Mouse (Mus musculus) megakaryocyte, embryonic 14.5 days (primary cell): Measurements from ENCODE around the gene Tubgcp5. TPM values are rescaled to one million over a fixed set of nuclear protein-coding genes. Genes with fewer than 3 reads are reported as not detected.

Experiments used
- H3K27me3 ChIP-seq: replicated peaks from 2 replicates; pipeline ENCODE3; 2012; ENCODE audit warnings: inconsistent platforms
- H3K36me3 ChIP-seq: replicated peaks from 2 replicates; pipeline ENCODE3; 2012; ENCODE audit warnings: low read length, inconsistent platforms, mixed read lengths
- H3K4me1 ChIP-seq: 2 replicates; pipeline ENCODE4 v1.6.1; 2012; ENCODE audit warnings: inconsistent platforms
- H3K4me3 ChIP-seq: replicated peaks from 2 replicates; pipeline ENCODE3; 2012; ENCODE audit warnings: moderate library complexity, mild to moderate bottlenecking, inconsistent platforms
- H3K9me3 ChIP-seq: 2 replicates; pipeline ENCODE4 v1.6.1; 2012; ENCODE audit warnings: inconsistent platforms
- FLI1 ChIP-seq: IDR thresholded peaks from 2 replicates; pipeline ENCODE4 v1.6.1; 2012; ENCODE audit warnings: low read length, inconsistent platforms, mixed read lengths
- GATA1 ChIP-seq: IDR thresholded peaks from 3 replicates; pipeline ENCODE4 v1.6.1; 2012; ENCODE audit warnings: mixed read lengths, low read length, inconsistent platforms, borderline replicate concordance
- polyA plus RNA-seq: library from polyadenylated mRNA; stranded (reverse); fragments of >175 nt; gene quantifications from 2 replicates; pipeline ENCODE4 v1.2.3, GENCODE M21; 2012; ENCODE audit warnings: low replicate concordance; ENCODE audit not compliant: insufficient read depth

Tubgcp5 gene
- polyA plus RNA-seq, 1 experiment = 0.48 TPM

DNA sequence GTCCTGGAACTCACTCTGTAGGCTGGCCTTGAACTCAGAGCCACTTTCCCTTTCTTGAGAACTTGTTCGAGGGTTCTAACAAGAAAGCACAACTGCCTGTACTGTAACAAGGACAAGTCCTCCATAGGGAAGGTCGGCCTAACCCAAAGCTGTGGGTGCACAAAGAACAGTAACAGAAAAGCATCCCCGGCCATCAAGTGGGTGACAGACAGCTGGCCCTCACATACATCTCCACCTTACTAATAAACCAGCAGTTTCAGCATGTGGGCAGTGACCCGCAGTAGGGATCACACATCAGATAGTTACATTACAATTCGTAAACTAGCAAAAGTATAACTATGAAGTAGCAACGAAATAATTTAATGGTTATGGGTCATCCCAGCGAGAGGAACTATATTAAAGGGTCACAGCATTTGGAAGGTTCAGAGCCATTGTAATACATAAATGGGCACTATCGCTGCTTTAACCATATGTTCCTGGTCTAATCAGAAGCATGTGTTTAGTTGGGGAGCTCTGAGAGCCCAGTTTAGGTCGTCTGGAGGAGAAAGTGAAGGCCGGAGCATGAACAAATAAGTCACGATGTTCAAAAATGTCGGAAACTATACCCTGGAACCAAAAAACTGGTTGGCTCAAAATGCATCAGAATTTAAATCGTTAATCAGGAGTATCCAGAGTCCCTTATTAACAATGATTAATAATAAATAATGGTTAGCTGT, 560 bp upstream of the Tubgcp5 start:
- peaks cover 28% of the 10 kb centered on the region for H3K36me3 ChIP-seq
- TF ChIP-seq FLI1 (no peak), GATA1 (no peak)
- peaks cover 2% of the 10 kb centered on the region for H3K27me3 ChIP-seq
- no peaks in the 10 kb centered on the region for H3K9me3 ChIP-seq
- H3K4me3 ChIP-seq = peak overlapping the region; percentile 97
- peaks cover 26% of the 10 kb centered on the region for H3K4me1 ChIP-seq

DNA sequence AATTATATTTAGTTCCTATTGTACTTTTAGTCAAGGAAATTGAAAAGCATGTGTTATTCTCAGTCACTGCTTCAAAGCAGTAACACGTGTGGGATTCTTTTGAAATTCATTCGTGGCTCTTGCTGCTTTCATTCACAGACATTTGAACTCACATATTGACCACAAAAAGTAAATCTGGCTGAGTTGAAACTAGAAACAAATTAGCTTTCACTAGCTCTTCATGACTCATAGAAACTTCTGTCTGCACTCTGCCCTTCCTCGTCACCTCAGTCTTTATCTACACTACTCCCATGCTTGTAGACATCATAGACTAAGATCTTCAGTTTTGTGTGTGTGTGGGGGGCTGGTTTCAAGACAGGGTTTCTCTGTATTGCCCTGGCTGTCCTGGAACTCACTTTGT, 6.0 kb downstream of the Tubgcp5 start:
- Histone ChIP-seq H3K36me3 (peaks cover 92% of the 10 kb centered on the region), H3K4me1 (peaks cover 9% of the 10 kb centered on the region), H3K4me3 (no peak overlapping the region), H3K9me3 (no peaks in the 10 kb centered on the region), H3K27me3 (no peaks in the 10 kb centered on the region)
- TF ChIP-seq FLI1 (no peak), GATA1 (no peak)

DNA sequence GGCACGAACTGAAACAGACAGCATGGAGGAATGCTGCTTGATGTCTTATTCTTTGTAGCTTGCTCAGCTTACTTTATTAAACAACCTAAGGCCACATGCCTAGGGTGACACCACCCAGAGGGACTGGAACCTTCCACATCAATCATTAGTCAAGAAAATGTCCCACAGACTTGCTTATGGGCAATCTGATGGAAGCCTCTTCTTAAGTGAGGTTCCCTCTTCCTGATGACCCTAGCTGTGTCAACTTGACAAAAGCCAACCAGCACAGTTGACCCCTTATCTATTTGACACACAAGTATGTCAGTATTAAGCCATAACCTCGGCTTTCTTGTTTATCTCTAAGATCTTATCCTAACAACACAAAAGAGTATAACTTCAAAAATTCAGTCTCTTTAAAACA, 16.0 kb downstream of the Tubgcp5 start:
- no peak overlapping the region for H3K4me3 ChIP-seq

DNA sequence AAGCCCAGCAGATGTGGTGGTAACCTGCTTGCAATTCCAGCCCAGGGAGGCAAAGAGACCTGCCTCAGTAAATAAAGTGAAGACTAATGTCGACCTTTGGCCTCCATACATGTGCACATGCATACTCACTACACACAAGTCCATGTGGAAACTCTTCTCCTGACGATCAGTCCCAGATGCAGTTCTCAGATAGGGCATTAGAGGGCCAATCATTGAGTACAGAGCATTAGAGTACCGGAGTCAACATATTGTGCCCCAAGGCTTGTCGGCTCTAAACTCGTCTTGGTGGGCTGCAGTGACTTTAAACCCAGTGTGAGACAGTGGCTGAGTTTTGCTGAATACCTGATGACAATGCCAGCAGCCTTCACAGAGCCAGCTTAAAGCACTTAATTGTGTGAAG, 30.5 kb downstream of the Tubgcp5 start:
- Histone ChIP-seq H3K27me3 (no peaks in the 10 kb centered on the region), H3K36me3 (peaks cover 92% of the 10 kb centered on the region), H3K4me1 (peaks cover 13% of the 10 kb centered on the region), H3K9me3 (no peaks in the 10 kb centered on the region), H3K4me3 (no peak overlapping the region)
- TF ChIP-seq GATA1 (no peak), FLI1 (no peak)

More for the DNA sequence above, 16.0 kb downstream of the Tubgcp5 start:
- H3K4me1 ChIP-seq = peaks cover 3% of the 10 kb centered on the region; the same call in 1 of the 2 replicates
- no peak for TF ChIP-seq GATA1
- TF ChIP-seq FLI1 = no peak
- H3K36me3 ChIP-seq = peaks cover 93% of the 10 kb centered on the region
- no peaks in the 10 kb centered on the region for H3K9me3 ChIP-seq
- no peaks in the 10 kb centered on the region for H3K27me3 ChIP-seq

- TF ChIP-seq GATA1 (no peak), FLI1 (no peak)
- Histone ChIP-seq H3K9me3 (no peaks in the 10 kb centered on the region), H3K4me1 (peaks cover 17% of the 10 kb centered on the region), H3K4me3 (no peak overlapping the region), H3K36me3 (peaks cover 84% of the 10 kb centered on the region), H3K27me3 (no peaks in the 10 kb centered on the region)
Measured at GRCm38 (mm10) chr7:55827551-55827950, 33.6 kb downstream of the Tubgcp5 start.

DNA sequence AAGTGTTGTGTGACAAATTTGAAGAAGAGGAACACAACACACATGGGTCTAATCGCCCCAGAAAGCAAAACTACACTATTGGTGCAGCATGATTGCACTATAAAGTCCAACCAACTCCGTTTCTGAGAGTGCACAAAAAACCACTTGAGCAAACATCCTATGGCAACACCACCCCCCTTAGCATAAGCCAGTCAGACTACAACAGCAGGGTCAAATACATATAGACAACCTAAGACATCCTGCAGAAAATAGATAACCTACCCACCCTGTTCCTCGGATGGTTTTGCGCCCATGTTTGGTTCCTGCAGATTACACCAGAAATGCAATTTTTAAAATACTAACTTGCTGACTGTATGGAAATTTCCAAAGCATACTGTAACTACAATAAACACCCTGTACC, 42.9 kb downstream of the Tubgcp5 start:
- no peaks in the 10 kb centered on the region for H3K9me3 ChIP-seq
- H3K36me3 ChIP-seq = peaks cover 16% of the 10 kb centered on the region
- no peak for TF ChIP-seq FLI1
- TF ChIP-seq GATA1 = no peak
- no peaks in the 10 kb centered on the region for H3K27me3 ChIP-seq
- peaks cover 53% of the 10 kb centered on the region for H3K4me1 ChIP-seq
- H3K4me3 ChIP-seq = peak overlapping the region; percentile 14

GRCm38 (mm10) chr7:55841445-55841844, 47.5 kb downstream of the Tubgcp5 start, which contains the start of gene Cyfip1:
Cyfip1 (plus strand) TSS chr7:55841745.
- Histone ChIP-seq H3K4me3 (peak within 1 kb of the TSS; percentile 97), H3K27me3 (no peaks in the 10 kb centered on the region), H3K4me1 (peaks cover 65% of the 10 kb centered on the region), H3K9me3 (no peaks in the 10 kb centered on the region), H3K36me3 (peaks cover 12% of the 10 kb centered on the region)
- TF ChIP-seq GATA1 = no peak
- no peak for TF ChIP-seq FLI1

GRCm38 (mm10) chr7:55841977-55842503, 48.1 kb downstream of the Tubgcp5 start:
- TF ChIP-seq FLI1 = no peak
- no peak for TF ChIP-seq GATA1
- Histone ChIP-seq H3K4me1 (peaks cover 66% of the 10 kb centered on the region), H3K9me3 (no peaks in the 10 kb centered on the region), H3K4me3 (peak overlapping the region; percentile 97), H3K27me3 (no peaks in the 10 kb centered on the region), H3K36me3 (peaks cover 14% of the 10 kb centered on the region)

DNA sequence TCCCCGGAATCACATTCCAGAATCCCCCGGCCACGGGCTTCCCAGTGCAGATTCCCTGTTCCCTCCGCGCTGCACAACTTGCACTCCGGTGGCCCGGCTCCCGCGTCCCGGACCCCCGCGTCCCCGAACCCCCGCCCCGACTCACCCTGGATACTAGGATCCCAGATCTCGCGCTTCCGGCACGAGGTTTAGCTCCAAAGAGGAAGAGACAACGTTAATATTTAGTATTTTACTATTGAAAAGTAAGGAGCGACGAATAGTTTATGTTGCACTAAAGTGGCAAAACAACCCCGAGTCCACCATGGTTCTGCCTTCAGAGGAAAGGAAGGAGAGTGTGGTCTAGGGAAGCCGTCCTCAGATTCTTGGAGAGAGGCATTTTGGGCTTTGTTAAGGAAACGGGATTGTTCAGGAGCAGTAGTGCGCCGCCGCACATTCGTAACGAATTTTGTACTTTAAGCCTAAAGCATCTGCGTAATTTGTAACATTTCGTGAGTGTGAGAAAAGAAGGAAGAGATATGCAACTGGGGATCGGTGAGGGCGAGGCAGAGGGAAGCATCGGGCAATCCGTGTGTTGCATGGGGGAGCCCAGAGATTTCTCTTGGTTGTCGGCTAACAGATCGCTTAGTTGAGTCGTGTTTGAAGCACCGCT, 48.7 kb downstream of the Tubgcp5 start:
- peaks cover 14% of the 10 kb centered on the region for H3K36me3 ChIP-seq
- no peaks in the 10 kb centered on the region for H3K27me3 ChIP-seq
- TF ChIP-seq FLI1 (no peak), GATA1 (no peak)
- no peaks in the 10 kb centered on the region for H3K9me3 ChIP-seq
- H3K4me1 ChIP-seq = peaks cover 66% of the 10 kb centered on the region
- peak overlapping the region; percentile 97 for H3K4me3 ChIP-seq

- Histone ChIP-seq H3K36me3 (peaks cover 39% of the 10 kb centered on the region), H3K9me3 (no peaks in the 10 kb centered on the region), H3K4me1 (peaks cover 82% of the 10 kb centered on the region), H3K27me3 (no peaks in the 10 kb centered on the region), H3K4me3 (no peak overlapping the region)
- TF ChIP-seq GATA1 = no peak
- TF ChIP-seq FLI1 = no peak
Measured at GRCm38 (mm10) chr7:55846606-55847312, 52.8 kb downstream of the Tubgcp5 start.
